Mouse (Mus musculus) brown adipose tissue, adult 24 weeks (tissue): ENCODE results near the gene Pik3ca. TPM values are rescaled to one million over a fixed set of nuclear protein-coding genes. Genes with fewer than 3 reads are reported as not detected.
"Not testable (repeated sequence)": the region's sequence is repeated elsewhere in the genome, so short reads cannot be mapped to it uniquely, and the experiment has no call there.

ENCODE experiments used
- H3K27ac ChIP-seq: fragments of 200-500 bp; replicated peaks from 2 replicates; pipeline ENCODE4 v1.5.1; 2012; ENCODE audit warnings: low read depth, mild to moderate bottlenecking, low read length
- H3K4me1 ChIP-seq: fragments of 200-500 bp; 2 replicates; pipeline ENCODE4 v1.6.1; 2012; ENCODE audit warnings: low read length, mixed read lengths; ENCODE audit not compliant: control insufficient read depth, insufficient read depth, insufficient read length
- H3K4me3 ChIP-seq: fragments of 200-500 bp; 2 replicates; pipeline ENCODE4 v1.5.1; 2012; ENCODE audit warnings: low read depth, mild to moderate bottlenecking, low read length, moderate library complexity; ENCODE audit not compliant: insufficient read depth
- polyA plus RNA-seq: library from polyadenylated mRNA; stranded (reverse); fragments of >200 nt; gene quantifications from 2 replicates; pipeline ENCODE4 v1.2.4, GENCODE M21; 2012; ENCODE audit not compliant: missing spikeins, insufficient read depth, insufficient read length

Pik3ca gene
- polyA plus RNA-seq, 1 experiment: 17.7 TPM

DNA sequence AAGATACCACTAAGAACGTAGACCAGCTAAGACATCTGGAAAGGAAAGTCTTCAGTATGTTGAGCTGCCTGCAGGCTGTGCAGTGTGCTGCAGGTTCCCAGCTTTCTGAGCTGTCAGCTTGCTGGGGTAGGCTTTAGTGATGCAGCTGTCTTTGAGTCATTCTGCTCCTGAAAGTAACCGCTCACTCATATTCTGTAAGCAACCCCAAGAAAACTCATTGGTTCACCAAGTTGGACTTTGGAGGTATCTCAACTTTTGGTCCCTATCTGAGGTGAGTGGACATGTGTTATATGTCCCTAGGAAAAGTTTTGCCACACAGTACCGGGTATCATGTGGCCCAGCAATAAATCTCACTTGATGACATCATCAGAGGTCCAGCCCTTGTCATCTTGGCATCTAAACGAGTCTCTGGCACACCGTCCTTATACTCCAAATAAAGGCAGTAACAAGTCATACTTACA, 20.3 kb downstream of the Pik3ca start:
- Histone ChIP-seq H3K4me3 (no peak overlapping the region), H3K27ac (no peak overlapping the region), H3K4me1 (peaks cover 29% of the 10 kb centered on the region)

DNA sequence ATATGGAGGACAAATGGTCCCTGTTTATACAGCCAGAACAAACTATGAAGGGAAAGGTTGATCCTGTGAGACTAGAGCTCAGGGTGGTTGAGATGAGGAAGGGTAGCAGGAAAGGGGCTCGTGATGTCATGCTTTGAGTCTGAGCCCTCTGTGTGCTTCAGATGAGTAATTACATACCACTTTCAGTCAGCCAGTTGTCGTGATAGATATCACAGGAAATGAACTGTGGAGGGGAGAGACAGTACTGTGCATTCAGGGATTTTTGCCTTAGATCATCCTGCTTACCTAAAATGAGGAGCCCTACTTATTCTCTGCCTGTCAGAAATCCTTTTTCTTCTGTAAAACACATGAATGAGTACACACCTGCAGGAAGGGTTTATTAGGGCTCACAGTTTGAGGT, 22.4 kb downstream of the Pik3ca start:
- H3K27ac ChIP-seq: no peak overlapping the region
- no peak overlapping the region for H3K4me3 ChIP-seq
- H3K4me1 ChIP-seq: peaks cover 19% of the 10 kb centered on the region

DNA sequence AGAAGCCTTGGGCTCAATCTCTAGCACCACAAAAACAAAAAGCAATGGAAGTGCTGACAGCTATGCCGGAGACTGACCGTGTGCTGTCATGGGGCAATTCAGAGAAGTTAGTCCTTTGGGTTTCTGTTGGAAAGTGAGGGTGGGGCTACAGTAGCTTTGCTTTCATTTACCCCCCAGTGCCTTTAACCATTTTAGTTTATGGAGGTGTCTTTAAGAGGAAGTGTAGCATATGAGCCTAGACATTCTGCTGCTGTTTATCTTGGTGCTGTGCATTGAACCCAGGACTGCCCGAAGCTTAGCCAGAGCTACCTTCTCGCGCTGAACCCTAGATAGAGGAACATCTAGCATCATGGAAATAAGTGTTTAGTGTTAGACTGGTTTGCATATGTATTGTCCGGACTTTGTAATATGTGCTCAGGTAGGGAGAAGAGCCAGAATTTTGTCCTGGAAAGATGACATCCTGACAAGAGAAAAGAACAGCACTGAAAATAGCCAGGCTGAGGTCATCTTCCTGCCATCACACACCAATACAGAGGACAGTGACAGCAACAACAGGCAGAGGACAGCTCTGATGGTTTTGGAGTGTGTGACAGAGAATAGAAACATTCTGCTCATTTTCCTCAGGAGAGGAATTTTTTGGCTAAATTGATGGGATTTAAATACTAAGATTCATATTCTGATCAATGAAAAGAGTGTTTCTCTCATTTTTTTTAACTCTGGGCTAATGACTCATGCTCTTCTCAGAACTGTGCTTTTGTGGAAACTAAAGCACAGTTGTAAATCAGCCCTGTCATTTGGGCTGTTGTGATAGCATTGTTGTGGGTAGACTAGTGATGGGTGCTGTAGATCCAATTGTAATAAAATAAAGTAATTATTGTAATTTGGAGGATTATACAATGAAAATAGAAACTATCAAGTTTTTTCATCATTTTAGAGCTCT, 23.9 kb downstream of the Pik3ca start:
- H3K4me3 ChIP-seq: no peak overlapping the region
- peaks cover 13% of the 10 kb centered on the region for H3K4me1 ChIP-seq
- H3K27ac ChIP-seq: no peak overlapping the region

- Histone ChIP-seq H3K4me3 (no peak overlapping the region), H3K4me1 (peaks cover 13% of the 10 kb centered on the region), H3K27ac (0 out of 2 replicates have a peak overlapping the region, but pooled peaks have one; percentile 1)
Measured at GRCm38 (mm10) chr3:32427695-32428094, 30.2 kb downstream of the Pik3ca start.

GRCm38 (mm10) chr3:32428361-32428760, 30.9 kb downstream of the Pik3ca start:
- Histone ChIP-seq H3K4me3 (no peak overlapping the region), H3K4me1 (peaks cover 13% of the 10 kb centered on the region), H3K27ac (peak overlapping the region; percentile 75; the same call in 1 of the 2 replicates)

GRCm38 (mm10) chr3:32428921-32429320, 31.4 kb downstream of the Pik3ca start:
- Histone ChIP-seq H3K27ac (peak overlapping the region; percentile 30), H3K4me3 (no peak overlapping the region), H3K4me1 (peaks cover 13% of the 10 kb centered on the region)

DNA sequence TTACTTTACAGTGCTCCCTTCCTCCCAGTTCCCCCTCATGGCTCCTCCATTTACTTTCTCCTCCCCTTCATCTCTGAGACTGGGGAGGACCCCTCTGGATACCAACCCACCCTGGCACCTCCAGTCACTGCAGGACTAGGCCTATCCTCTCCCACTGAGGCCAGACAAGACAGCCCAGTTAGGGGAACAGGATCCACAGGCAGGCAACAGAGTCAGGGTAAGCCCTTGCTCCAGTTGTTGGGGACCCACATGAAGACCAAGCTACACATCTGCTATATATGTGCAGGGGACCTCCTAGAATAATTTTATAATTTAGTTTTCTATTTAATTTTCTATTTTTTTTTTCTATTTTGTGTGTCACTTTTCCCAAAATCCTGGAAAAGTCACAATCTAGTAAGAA, 31.9 kb downstream of the Pik3ca start:
- peak overlapping the region; percentile 30; the same call in 1 of the 2 replicates for H3K27ac ChIP-seq
- H3K4me1 ChIP-seq: peaks cover 13% of the 10 kb centered on the region
- not testable (repeated sequence) for H3K4me3 ChIP-seq

- Histone ChIP-seq H3K4me3 (no peak overlapping the region), H3K27ac (no peak overlapping the region)
Measured at GRCm38 (mm10) chr3:32430394-32430793, 32.9 kb downstream of the Pik3ca start.

GRCm38 (mm10) chr3:32434016-32434415, 36.5 kb downstream of the Pik3ca start:
- peak overlapping the region; percentile 9; the same call in 1 of the 2 replicates for H3K27ac ChIP-seq
- H3K4me1 ChIP-seq: peaks cover 5% of the 10 kb centered on the region
- H3K4me3 ChIP-seq: no peak overlapping the region

More at GRCm38 (mm10) chr3:32430394-32430793, 32.9 kb downstream of the Pik3ca start:
- H3K4me1 ChIP-seq: peaks cover 13% of the 10 kb centered on the region

GRCm38 (mm10) chr3:32436101-32436500, 38.6 kb downstream of the Pik3ca start:
- Histone ChIP-seq H3K4me1 (no peaks in the 10 kb centered on the region), H3K4me3 (no peak overlapping the region), H3K27ac (no peak overlapping the region)

GRCm38 (mm10) chr3:32437297-32437696, 39.8 kb downstream of the Pik3ca start:
- Histone ChIP-seq H3K4me3 (no peak overlapping the region), H3K4me1 (no peaks in the 10 kb centered on the region), H3K27ac (no peak overlapping the region)

DNA sequence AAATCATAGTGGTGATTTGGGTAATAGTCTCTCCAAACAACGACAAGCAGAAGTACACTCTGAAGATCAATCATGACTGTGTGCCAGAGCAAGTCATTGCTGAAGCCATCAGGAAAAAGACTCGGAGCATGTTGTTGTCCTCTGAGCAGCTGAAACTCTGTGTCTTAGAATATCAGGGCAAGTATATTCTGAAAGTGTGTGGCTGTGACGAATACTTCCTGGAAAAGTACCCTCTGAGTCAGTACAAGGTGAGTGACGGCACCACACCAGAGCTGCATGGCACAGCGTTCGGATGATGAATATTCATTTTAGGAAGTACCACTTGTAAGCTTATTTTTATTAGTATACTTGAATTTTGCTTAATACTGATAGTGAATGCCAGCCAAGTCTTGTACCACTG, 40.3 kb downstream of the Pik3ca start:
- Histone ChIP-seq H3K4me3 (no peak overlapping the region), H3K4me1 (no peaks in the 10 kb centered on the region), H3K27ac (no peak overlapping the region)

DNA sequence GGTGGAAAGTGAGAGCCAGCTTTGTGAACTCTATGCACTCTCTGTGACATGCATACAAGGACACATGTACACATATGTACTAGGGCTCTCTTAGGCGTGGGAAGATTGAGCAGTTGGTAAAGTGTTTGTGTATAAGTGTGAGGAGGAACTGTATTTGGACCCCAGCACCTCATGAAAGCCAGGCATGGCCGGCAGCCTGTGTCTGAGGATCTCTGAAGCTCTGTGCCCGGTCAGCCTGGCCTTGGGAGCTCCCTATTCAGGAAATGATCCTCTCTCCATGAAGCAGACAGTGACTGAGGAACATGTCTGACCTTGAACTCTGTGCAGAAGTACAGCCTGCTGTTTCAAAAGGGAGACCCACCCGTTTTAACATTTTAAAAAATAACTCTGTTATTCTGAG, 41.2 kb downstream of the Pik3ca start:
- Histone ChIP-seq H3K27ac (no peak overlapping the region), H3K4me1 (no peaks in the 10 kb centered on the region), H3K4me3 (no peak overlapping the region)

- Histone ChIP-seq H3K4me1 (no peaks in the 10 kb centered on the region), H3K27ac (no peak overlapping the region), H3K4me3 (no peak overlapping the region)
Measured at GRCm38 (mm10) chr3:32441710-32442109, 44.2 kb downstream of the Pik3ca start.

- no peak overlapping the region for H3K27ac ChIP-seq
- no peak overlapping the region for H3K4me3 ChIP-seq
- no peaks in the 10 kb centered on the region for H3K4me1 ChIP-seq
Measured at GRCm38 (mm10) chr3:32454329-32455021, 57.0 kb downstream of the Pik3ca start.
